Mouse (Mus musculus) G1E (cell line): ENCODE results near the gene Igf2bp2.

Source experiments
- CTCF ChIP-seq: IDR thresholded peaks from 2 replicates; pipeline ENCODE4 v1.5.1; 2012; ENCODE audit warnings: low read depth, low read length, inconsistent platforms, mixed read lengths
- POLR2AphosphoS5 ChIP-seq: IDR thresholded peaks from 2 replicates; pipeline ENCODE4 v1.6.1; 2012; ENCODE audit warnings: low read depth, low read length, inconsistent platforms; ENCODE audit not compliant: insufficient replicate concordance

- TF ChIP-seq CTCF, result no peak
- no peak for TF ChIP-seq POLR2AphosphoS5
Measured at GRCm38 (mm10) chr16:22182286-22182685, 19.2 kb upstream of the Igf2bp2 start.
